Mouse (Mus musculus) CD4-positive, CD25-positive, alpha-beta regulatory T cell, adult 2 months (primary cell): ENCODE results near the gene Nek8.
"Not testable (repeated sequence)": the region's sequence is repeated elsewhere in the genome, so short reads cannot be mapped to it uniquely, and the experiment has no call there.

Experiments
- DNase-seq: peaks from one replicate; pipeline ENCODE4 v3.0.0-alpha.2; 2012; ENCODE audit warnings: low read depth, low spot score

Nek8 gene

DNA sequence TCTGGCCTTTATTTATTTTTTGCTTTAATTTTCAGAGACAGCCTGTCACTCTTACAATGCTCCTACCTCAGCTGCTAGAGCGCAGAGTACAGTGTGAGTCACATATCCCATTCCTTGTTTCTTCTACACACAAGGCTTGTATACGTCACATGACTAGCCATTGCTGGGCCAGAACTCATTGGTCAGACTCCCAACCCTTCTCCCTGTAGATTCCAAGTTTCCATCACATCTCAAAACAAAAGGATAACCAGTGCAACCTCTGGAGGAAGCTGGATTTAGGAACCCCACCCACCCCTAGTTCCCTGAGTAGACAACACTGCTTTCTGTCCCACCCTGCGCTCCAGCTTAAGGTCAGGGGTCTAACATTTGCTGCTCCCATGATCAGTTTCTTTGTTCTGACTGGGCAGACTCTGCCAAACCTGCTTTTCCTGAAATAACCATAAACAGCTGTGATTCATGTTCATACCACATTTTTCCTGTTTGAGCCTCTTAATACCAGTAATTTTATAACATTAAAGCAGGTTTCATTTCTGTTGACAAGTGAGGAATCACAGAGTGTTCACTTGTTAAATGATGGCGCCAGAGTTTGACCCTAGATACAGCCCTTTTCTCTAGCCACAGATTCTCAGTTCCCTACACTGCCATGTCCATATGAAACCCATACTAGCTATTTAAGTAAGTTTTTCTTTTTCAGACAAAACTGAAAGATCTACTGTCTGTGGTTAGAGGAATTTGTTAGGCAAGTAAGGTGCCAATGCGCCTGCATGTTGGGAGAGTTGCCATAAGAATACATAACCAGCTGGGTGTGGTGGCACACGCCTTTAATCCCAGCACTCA lies 29.6 kb downstream of the Nek8 start:
- DNase-seq, result no peak

DNA sequence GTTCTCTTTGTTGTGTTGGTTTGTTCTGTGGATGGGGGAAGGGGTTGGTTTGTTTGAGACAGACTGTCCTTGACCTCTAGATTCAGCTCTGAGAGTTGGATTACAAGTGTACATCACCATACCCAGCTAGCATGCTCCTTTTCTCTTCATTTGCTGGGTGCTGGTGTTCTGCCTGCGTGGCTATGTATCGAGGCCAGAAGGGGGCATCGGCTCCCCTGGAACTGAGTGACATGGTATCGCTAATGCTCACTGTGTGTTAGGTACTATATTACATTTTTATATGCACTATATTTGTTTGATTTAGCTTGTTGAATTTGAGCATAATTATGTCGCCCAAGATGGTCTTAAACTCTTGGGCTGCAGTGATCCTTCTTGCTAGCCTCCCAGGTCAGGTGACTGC lies 30.3 kb downstream of the Nek8 start:
- DNase-seq, result no peak

- DNase-seq, result no peak
These were observed 33.0 kb downstream of the Nek8 start for GRCm38 (mm10) chr11:78143520-78143919.

GRCm38 (mm10) chr11:78140665-78141064 lies 35.8 kb downstream of the Nek8 start:
- DNase-seq, result no peak

GRCm38 (mm10) chr11:78138023-78138422 lies 38.5 kb downstream of the Nek8 start:
- DNase-seq, result no peak

GRCm38 (mm10) chr11:78137584-78137983 lies 38.9 kb downstream of the Nek8 start:
- DNase-seq, result no peak

DNA sequence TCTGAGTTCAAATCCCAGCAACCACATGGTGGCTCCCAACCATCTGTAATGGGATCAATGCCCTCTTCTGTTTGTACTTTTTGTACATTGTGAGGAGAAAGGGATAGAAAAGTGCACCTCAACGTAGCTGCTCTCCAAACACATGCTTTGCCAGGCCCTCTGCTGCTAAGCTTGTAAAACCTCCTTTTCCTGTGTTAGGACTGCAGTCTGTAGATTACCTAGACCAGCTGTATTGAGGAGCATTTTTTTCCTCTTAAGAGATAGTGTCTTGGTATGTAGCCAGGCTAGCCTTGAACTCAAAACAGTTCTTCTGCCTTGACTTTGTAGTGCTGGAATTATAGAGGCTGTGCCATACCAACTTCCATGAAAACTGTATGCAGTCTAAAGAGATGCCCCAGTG lies 40.3 kb downstream of the Nek8 start:
- no peak for DNase-seq

DNA sequence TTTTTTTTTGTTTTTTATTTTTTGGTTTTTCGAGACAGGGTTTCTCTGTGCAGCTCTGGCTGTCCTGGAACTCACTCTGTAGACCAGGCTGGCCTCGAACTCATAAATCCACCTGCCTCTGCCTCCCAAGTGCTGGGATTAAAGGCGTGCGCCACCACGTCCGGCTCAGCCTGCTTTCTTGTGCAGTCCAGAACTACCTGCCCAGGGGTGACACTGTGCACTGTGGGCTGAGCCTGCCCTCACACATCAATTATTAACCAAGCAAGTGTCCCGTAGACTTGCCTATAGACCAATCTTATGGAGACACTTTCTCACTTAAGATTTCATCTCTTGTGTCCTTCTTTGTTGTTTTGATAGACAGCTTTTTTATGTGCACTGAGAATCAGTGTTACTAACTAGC lies 41.2 kb downstream of the Nek8 start:
- DNase-seq, result not testable (repeated sequence)

DNA sequence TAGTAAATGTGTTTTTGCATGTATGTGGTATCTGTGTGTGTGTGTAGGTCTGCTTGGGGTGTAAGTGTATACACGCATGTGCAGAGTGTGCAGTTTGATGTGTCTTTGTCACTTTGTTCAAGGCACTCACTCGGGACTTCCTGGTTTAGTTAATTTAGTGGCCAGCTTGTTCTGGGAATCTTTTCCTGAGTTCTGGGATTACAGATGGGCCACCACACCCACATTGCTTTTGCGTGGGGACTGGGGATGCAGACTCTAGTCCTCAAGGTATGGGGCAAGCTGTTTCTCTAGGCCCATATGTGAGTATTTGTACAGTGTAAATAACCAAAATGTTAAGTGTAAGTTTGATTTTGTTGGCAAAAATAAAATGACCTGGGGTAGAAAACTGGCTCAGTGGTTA lies 42.1 kb downstream of the Nek8 start:
- DNase-seq, result no peak

DNA sequence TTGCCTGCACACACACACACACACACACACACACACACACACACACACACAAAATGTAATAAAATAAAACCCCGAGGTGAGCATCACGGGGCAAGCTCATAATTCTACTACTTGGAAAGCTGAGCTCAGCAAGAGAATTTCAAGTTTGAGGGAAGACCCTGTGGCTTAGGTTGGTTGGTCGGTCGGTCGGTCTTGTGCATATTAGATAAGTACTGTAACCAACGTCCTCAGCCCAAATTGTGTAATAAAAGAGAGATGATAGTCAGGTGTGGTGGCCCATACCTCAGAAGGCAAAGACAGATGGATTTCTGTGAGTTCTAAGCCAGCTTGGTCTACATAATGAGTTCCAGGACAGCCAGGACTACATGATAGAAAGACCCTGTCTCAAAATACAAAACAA lies 42.6 kb downstream of the Nek8 start:
- DNase-seq, result no peak

GRCm38 (mm10) chr11:78129458-78129857 lies 47.0 kb downstream of the Nek8 start:
- DNase-seq, result no peak

- DNase-seq, result no peak
These were observed 49.7 kb downstream of the Nek8 start for GRCm38 (mm10) chr11:78126739-78127138.

GRCm38 (mm10) chr11:78125691-78126090 lies 50.8 kb downstream of the Nek8 start:
- no peak for DNase-seq

DNA sequence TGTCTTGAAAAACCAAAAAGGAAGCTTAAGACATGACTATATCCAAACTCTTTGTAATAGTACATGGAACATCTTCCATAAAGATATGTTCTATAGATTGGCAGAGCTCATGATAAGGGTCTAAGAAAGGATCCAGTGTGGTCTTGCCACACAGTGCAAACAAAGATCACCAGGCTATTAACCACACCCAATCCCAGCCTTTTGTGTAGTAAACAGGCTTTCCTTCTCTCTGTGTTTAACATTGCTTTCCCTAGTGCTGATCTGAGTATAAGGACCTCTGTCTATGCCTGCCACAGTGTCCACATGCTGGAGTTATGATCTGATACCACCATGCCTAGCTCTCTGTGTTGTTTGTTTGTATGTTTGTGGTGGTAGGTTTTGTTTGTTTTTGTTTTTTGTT lies 52.7 kb downstream of the Nek8 start:
- DNase-seq, result no peak

DNA sequence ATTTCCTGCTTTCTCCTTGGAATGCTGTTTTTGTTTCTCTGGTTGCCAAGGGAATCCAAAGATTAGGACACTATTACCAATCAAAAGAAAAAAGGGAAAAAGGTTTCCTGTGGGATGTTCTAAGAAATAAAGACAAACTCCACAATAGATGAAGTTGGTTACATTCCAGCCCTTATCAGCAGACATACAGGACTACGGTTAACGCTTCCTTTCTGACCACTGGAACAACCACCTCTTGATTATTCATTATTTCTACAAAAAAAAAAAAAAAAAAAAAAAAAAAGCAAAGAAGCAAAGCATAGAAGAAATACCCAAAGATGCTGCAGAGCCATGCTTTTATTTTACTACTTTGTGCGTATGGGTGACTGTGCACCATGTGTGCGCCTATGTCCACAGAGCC lies 53.7 kb downstream of the Nek8 start:
- no peak for DNase-seq

DNA sequence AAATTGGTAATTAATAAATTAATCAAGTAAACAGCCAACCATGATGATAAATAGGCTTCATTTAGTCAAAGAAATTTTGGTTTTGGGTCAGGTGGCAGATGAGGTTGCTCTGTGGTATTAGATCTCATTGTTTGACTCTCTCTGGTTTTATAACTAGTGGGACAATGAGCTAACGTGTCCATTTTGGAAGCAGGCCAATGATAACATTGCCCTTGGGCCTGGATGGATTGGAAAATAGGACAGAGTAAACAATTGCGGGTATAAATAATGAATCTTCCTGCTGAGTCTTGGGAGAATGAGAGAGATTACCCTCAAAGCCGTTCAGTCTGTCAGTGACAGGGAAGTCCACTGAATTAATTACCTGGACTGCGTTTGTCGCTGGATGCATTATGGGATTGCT lies 55.3 kb downstream of the Nek8 start:
- DNase-seq, result no peak

DNA sequence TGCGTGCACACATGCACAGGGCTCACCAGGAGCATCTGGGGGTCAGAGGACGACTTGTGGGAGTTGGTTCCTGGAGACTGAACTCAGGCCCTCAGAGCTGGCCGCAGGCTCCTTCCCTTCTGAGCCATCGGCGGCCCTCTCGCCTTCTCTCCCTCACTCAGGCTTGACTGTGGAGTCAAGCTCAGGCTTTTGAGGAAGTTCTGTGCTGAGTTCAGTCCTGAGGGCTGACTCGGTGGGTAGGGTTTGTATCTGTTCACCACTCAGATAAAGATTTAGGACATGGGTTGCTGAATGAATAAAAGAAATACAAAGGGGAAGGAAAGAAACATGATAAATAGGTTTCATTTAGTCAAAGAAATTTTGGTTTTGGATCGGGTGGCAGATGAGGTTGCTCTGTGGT lies 56.6 kb downstream of the Nek8 start:
- no peak for DNase-seq

DNA sequence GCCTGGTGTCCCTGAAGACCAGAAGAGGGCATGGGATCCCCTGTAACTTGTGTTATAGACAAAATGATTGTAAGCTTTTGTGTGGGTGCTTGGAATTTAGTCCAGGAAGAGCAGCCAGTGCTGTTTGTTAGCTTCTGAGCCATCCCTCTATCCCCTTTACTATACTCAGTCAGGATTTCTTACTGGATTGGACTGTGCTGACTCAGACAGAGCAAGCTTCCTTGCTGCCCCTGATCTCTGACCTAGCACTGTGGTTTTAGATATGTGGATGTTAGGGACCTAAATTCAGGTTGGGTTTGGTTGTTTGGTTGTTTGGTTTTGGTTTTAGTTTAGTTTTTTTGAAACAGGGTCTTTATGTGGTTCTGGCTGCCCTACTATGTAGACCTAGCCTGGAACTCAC lies 58.0 kb downstream of the Nek8 start:
- DNase-seq, result no peak

- DNase-seq, result no peak
These were observed 60.4 kb downstream of the Nek8 start for GRCm38 (mm10) chr11:78116146-78116410.
